Mouse (Mus musculus): ENCODE results near the gene Hist1h4h.

Gene Hist1h4h

DNA sequence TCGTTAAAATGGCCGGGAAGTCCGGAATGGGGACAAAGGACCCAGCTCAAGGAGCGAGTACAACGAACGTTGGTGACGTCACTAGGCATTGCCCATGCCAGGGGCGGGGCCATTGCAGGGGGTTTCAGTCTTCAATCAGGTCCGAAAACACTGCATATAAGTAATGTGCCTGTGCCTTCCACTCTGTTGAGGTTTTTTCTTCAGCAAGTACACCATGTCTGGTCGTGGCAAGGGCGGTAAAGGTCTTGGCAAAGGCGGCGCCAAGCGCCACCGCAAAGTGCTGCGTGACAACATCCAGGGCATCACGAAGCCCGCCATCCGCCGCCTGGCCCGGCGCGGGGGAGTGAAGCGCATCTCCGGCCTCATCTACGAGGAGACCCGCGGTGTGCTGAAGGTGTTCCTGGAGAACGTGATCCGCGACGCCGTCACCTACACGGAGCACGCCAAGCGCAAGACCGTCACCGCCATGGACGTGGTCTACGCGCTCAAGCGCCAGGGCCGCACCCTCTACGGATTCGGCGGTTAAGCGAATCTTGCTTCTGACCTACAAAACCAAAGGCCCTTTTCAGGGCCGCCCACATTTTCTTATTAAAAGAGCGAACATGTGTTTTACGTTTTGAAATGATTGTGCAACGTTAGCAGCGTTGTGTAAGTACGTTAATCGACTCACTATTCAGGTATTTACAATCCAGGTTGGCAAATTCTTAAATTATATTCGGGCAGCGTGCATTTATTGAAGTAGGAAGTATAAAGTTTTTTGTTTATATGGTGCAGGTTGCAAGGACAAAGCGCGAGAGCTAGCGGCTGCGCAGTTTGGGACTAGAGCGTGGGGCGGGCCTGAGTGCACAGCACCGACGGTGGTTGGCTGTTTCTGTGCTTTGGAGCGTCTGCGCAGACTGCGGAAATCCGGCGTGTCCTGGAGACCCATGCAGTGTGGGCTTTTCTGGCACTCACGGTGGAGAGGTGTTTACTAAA, at the start of gene Hist1h4h:
Gene Hist1h4h (plus strand): TSS at position 150 of the 975 bp plus-strand sequence.
- no peak for DNase-seq (ENCODE audit: extremely low read depth, low read depth, low spot score)

DNA sequence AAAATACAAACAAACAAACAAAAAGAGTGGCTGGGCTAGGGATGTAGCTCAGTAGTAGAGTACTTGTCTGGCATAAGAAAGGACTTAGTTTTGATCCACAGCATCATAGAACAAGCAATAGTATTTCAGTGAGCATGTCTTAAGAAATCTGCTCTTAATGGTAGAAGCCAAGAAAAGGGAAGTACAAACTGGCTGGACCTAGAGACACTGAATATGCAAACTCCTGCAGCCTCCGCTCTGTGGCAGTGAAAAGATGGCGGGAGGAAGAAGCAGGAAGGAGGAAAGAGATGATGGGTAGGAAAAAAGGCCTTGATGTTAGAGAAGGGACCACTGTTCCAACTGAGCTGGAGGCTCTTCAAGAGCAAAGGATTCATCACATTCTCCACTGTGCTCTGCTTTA, 47.7 kb upstream of the Hist1h4h start:
- DNase-seq (ENCODE audit: extremely low read depth, low read depth, low spot score): no peak

DNA sequence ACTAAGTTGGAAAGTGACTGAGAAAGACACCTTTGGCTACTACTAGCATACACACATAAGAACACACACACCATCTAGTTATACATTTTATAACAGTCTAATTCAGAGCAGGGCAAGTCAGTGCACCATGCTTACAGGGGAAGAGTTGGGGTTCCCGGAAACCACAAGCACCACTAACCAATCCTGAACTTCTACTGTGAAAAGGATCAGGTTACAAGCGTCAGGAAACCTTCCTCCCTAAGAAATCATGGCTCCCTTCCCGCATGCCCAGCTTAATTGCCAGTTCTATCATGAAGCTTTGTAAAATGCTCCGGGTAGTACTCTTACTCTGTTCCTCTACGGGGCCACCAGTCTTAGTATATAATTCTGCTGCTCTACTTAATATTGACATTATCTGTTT, 45.6 kb upstream of the Hist1h4h start:
- no peak for DNase-seq (ENCODE audit: extremely low read depth, low read depth, low spot score)

DNA sequence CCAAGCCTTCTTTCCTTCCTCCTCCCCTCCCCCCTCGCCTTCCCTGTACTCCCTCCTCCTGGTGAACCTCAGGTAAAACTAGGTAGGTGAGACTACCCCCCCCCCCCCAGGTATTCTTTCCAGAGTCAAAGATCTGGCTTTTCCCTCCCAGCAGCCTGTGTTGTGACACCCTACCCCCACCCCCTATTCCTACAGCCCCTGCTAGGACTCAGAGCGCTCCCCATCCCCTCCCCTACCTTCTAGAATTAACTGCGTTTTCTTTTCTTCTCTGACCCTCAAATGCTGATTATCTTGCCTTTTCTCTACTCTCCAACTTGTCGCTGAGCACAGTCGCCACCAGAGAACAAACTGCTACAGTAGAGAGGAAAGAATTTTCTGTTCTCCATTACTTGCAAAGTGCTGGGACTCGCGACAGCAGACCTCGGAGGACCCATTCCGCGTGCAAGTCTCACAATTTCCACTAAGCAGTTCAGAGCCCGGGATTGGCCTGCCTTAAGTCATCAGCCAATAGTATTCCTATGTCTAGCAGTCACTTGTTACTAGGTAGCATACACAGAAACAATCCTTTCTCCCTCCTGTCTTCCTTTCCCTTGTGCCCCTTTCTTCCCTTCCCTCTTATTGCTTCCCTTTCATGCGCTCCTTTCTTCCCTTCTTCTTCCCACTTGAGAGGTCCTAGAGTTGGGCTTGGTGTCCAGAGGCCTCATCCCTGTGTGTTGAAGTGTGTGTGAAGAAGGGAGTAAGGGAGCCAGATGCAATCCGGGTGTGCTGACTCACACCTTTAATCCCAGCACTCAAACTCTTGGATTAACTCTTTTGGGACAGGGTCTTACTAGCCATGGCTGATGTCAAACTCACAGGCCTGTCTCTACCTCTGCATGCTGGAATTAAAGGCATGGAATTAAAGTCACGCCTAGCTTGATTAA, 42.2 kb upstream of the Hist1h4h start, which contains the start of gene Btn2a2:
Gene Btn2a2 (minus strand): TSS at position 458 of the 923 bp plus-strand sequence.
- no peak for DNase-seq (ENCODE audit: extremely low read depth, low read depth, low spot score)

DNA sequence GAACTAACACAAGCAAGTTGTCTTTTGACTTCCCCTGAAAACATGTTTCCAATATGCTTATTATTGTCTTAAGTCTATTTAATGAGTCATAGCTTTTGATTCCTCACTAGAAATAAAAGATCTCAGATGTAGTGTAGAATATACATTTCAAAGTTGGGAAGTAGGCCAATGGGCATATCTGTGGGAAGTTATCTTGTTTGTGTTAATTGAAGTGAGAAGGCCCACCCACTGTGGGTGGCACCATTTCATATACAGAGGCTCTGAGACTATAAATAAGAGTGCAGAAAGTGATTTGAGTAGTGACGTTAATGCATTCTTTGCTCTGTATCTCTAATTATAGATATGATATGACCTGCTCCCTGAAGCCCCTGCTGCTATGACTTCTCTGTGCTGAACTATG, 40.0 kb upstream of the Hist1h4h start:
- DNase-seq (ENCODE audit: extremely low read depth, low read depth, low spot score): no peak

DNA sequence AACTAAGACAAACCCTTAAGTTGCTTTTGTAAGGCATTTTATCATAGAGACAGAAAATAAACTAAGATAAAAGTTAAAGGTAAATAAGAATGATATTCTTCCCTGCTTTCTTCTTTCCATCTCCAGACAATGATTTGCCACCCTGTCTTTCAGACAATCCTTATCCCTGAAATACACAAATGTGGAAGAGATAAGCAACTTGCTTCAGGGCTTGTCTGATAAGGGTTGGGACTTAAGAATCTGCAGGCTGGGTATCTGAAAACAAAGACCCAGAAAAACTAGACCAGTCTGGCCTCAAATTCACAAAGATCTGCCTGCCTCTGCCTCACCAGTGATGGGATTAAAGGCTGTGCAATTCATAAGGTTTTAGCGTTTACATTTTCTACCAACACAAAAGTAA, 39.6 kb upstream of the Hist1h4h start:
- no peak for DNase-seq (ENCODE audit: extremely low read depth, low read depth, low spot score)

GRCm38 (mm10) chr13:23491990-23492389, 38.9 kb upstream of the Hist1h4h start:
- DNase-seq (ENCODE audit: extremely low read depth, low read depth, low spot score): no peak

- no peak for DNase-seq (ENCODE audit: extremely low read depth, low read depth, low spot score)
Observed at GRCm38 (mm10) chr13:23495526-23495925, 35.3 kb upstream of the Hist1h4h start.

DNA sequence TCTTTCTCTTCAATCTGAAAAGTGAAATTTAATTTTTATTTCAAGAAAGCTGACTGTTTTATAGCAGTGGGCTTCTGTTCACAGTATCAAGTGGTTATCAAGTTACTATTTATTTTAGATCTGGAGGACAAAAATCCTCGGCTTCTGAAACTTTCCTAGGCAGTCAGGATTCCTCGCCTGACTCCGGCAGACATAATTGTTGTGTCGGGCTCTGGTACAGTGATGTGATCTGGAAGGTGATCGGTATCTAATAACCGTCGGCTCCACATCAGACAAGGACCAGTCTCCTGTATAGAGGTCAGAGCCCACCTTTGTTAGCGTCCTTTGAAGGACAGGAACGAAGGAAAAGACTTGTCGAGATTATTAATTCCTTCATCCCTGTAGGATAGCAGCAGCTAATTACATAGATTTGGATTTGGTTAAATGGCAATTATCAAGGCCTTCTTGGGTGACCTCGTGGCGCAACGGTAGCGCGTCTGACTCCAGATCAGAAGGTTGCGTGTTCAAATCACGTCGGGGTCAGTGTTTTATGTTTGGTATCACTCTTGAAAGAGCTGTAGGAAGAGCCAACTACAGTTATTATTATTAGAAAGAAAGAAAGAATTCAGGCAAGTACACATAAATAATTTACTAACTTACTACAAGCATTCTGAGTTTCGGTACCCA, 33.1 kb upstream of the Hist1h4h start:
- no peak for DNase-seq (ENCODE audit: extremely low read depth, low read depth, low spot score)

DNA sequence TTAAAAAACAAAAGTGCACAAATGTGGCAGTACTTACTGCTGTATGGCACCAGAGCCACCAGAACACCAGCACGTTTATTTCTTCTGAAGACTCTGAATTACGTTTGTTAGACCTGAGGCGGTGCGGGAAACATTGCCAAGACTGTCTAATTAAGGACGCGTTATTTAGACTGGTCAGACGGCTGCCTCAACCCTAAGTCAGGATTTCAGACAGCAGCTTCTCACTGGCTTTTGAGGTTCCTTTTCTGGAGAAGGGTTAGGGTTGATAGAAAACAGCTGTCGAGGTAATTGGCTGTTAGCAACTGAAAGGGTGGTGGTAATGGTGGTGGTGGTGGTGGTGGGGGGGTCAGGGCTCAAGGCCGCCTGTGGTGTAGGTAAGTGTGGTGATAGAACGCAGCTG, 32.2 kb upstream of the Hist1h4h start:
- no peak for DNase-seq (ENCODE audit: extremely low read depth, low read depth, low spot score)

GRCm38 (mm10) chr13:23499943-23500342, 30.9 kb upstream of the Hist1h4h start:
- DNase-seq (ENCODE audit: extremely low read depth, low read depth, low spot score): no peak

GRCm38 (mm10) chr13:23500424-23501200, 30.2 kb upstream of the Hist1h4h start:
- no peak for DNase-seq (ENCODE audit: extremely low read depth, low read depth, low spot score)

GRCm38 (mm10) chr13:23501511-23501910, 29.3 kb upstream of the Hist1h4h start:
- no peak for DNase-seq (ENCODE audit: extremely low read depth, low read depth, low spot score)

GRCm38 (mm10) chr13:23502031-23502567, 28.8 kb upstream of the Hist1h4h start:
- DNase-seq (ENCODE audit: extremely low read depth, low read depth, low spot score): no peak

DNA sequence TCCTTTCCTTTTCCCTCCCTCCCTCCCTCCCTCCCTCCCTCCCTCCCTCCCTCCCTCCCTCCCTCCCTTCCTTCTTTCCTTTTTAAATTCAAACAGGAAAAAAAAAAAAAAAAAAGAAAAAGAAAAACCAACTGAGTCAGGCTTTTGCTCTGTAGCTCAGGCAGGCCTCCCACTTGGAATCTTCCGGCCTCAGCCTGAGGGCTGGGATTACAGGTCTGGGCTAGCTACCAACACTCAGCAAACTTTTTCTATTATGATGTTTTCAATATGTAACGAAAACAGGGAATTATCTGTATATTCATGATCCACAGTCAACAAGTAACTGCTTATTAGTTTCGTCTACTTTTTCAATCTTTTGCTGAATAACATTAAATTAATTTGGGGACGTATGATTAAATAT, 27.9 kb upstream of the Hist1h4h start:
- DNase-seq (ENCODE audit: extremely low read depth, low read depth, low spot score): no peak

- DNase-seq (ENCODE audit: extremely low read depth, low read depth, low spot score): no peak
Observed at GRCm38 (mm10) chr13:23503797-23504196, 27.1 kb upstream of the Hist1h4h start.

DNA sequence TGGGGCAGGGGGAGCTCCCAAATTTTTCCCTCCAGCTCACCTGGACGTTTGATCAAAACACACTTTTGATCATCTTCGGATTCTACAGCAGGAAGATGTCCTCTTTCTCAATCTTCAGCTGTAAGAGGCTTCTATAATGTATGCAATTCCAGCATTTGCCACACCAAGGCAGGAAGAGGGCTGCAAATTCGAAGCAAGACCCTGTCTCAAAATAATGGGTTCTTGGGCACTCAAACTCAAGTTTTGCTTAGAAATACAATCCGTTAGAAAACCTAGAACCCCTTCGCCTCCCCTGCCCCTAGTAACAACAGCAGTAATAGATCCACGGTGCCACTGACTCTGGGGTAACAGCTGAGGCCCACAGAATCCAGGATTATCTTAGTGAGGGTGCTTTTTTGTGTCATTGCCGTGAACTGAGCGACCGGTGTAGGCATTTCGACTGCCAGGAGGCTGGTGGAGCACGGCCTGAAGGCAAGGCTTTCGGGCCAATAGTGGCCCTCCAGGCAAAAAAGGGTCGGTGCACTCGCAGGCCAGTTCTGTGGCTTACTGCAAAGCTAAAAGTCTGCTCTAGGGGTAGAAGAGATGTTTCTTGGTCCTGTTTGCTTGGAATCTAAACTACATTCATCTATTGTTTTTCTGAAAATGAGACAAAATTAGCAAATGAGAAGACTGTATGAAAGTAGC, 25.0 kb upstream of the Hist1h4h start:
- DNase-seq (ENCODE audit: extremely low read depth, low read depth, low spot score): no peak

- DNase-seq (ENCODE audit: extremely low read depth, low read depth, low spot score): no peak
Observed at GRCm38 (mm10) chr13:23506351-23506750, 24.5 kb upstream of the Hist1h4h start.

GRCm38 (mm10) chr13:23506819-23507515, 23.9 kb upstream of the Hist1h4h start:
- no peak for DNase-seq (ENCODE audit: extremely low read depth, low read depth, low spot score)

All from fat pad, adult 2 months (tissue).